Mouse (Mus musculus) NIH3T3 (cell line): Measurements from ENCODE around the gene Gm42906.

ENCODE experiments used
- DNase-seq: peaks from one replicate; pipeline ENCODE4 v3.0.0-alpha.2; 2012; ENCODE audit warnings: low read depth

The Gm42906 gene

GRCm38 (mm10) chr5:151187336-151187735 is 240.6 kb downstream of the Gm42906 start:
- DNase-seq = no peak

GRCm38 (mm10) chr5:151185286-151185856 is 242.6 kb downstream of the Gm42906 start:
- DNase-seq = no peak

- DNase-seq = no peak
These were observed 244.2 kb downstream of the Gm42906 start for GRCm38 (mm10) chr5:151183656-151184240.

- no peak for DNase-seq
These were observed 246.7 kb downstream of the Gm42906 start for GRCm38 (mm10) chr5:151181288-151181687.

GRCm38 (mm10) chr5:151180176-151180785 is 247.7 kb downstream of the Gm42906 start:
- DNase-seq = peak; percentile 52

- no peak for DNase-seq
These were observed 250.8 kb downstream of the Gm42906 start for GRCm38 (mm10) chr5:151177171-151177570.

GRCm38 (mm10) chr5:151175897-151176313 is 252.1 kb downstream of the Gm42906 start:
- no peak for DNase-seq

GRCm38 (mm10) chr5:151174485-151175460 is 253.2 kb downstream of the Gm42906 start:
- DNase-seq = no peak

GRCm38 (mm10) chr5:151173774-151174173 is 254.2 kb downstream of the Gm42906 start:
- DNase-seq = peak; percentile 72

GRCm38 (mm10) chr5:151170168-151170750 is 257.7 kb downstream of the Gm42906 start:
- DNase-seq = no peak

- no peak for DNase-seq
These were observed 259.8 kb downstream of the Gm42906 start for GRCm38 (mm10) chr5:151168191-151168590.

- no peak for DNase-seq
These were observed 260.3 kb downstream of the Gm42906 start for GRCm38 (mm10) chr5:151167641-151168040.

GRCm38 (mm10) chr5:151166266-151166665 is 261.7 kb downstream of the Gm42906 start:
- DNase-seq = no peak

- no peak for DNase-seq
These were observed 262.5 kb downstream of the Gm42906 start for GRCm38 (mm10) chr5:151165381-151166016.

- DNase-seq = peak; percentile 50
These were observed 263.1 kb downstream of the Gm42906 start for GRCm38 (mm10) chr5:151164815-151165214.

- no peak for DNase-seq
These were observed 265.3 kb downstream of the Gm42906 start for GRCm38 (mm10) chr5:151162642-151163041.

GRCm38 (mm10) chr5:151155247-151155646 is 272.7 kb downstream of the Gm42906 start:
- DNase-seq = no peak

- peak; percentile 47 for DNase-seq
These were observed 273.2 kb downstream of the Gm42906 start for GRCm38 (mm10) chr5:151154780-151155179.

GRCm38 (mm10) chr5:151154030-151154429 is 273.9 kb downstream of the Gm42906 start:
- no peak for DNase-seq

GRCm38 (mm10) chr5:151151549-151151948 is 276.4 kb downstream of the Gm42906 start:
- no peak for DNase-seq

- no peak for DNase-seq
These were observed 278.5 kb downstream of the Gm42906 start for GRCm38 (mm10) chr5:151149509-151149908.
